Mouse (Mus musculus): ENCODE measurements around the gene Pnmal1. TPM values are rescaled to one million over a fixed set of nuclear protein-coding genes. Genes with fewer than 3 reads are reported as not detected.
A peak's percentile ranks its signal among the peaks of the same experiment; 100 is the strongest.
"Not testable (repeated sequence)": the region's sequence is repeated elsewhere in the genome, so short reads cannot be mapped to it uniquely, and the experiment has no call there.

The Pnmal1 gene
- polyA plus RNA-seq, 1 experiment from 2014 or later = 37.0 TPM

- ATAC-seq = no peak
- peaks cover 78% of the 10 kb centered on the region for H3K4me1 ChIP-seq
- H3K9me3 ChIP-seq (replicated peaks) = no peaks in the 10 kb centered on the region
- H3K27ac ChIP-seq = peak overlapping the region; percentile 80
- H3K9ac ChIP-seq = peak overlapping the region; percentile 84
- H3K27me3 ChIP-seq = peaks cover 44% of the 10 kb centered on the region
- no peaks in the 10 kb centered on the region for H3K36me3 ChIP-seq (ENCODE audit: poor library complexity, severe bottlenecking)
- peak overlapping the region; percentile 64 for H3K4me3 ChIP-seq
- 13% methylated on average over 22 of the region's 22 CpGs for WGBS
- peak overlapping the region; percentile 86 for H3K4me2 ChIP-seq
Observed at GRCm38 (mm10) chr7:16947349-16947895, 12.1 kb upstream of the Pnmal1 start.

DNA sequence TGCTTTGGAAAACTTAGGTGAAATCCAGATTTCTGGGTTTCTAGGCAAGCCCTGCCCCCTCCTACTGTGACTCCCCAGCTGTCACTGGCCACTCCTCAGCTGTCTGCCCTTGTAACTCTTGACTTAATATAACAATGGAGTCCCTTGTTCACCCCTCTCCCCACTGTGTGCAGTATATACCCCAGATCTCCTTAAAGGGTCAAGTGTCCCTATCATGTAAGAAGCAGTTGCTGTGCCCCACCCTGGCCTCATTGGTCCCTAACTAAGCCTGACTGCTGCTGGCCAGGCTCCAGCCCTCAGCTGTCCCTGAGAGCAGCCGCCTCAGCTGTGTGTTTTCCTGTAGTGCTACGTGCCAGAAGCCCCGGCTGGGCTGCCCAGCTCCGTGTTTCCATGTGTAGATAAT lies 11.5 kb upstream of the Pnmal1 start:
- H3K36me3 ChIP-seq (ENCODE audit: poor library complexity, severe bottlenecking) = no peaks in the 10 kb centered on the region
- H3K4me1 ChIP-seq = peaks cover 76% of the 10 kb centered on the region
- H3K4me2 ChIP-seq = peak overlapping the region; percentile 86
- no peaks in the 10 kb centered on the region for H3K9me3 ChIP-seq (replicated peaks)
- no peak; the same call in 1 of the 2 replicates for ATAC-seq
- peaks cover 44% of the 10 kb centered on the region for H3K27me3 ChIP-seq
- WGBS = 10% methylated on average over 4 of the region's 4 CpGs
- H3K4me3 ChIP-seq = peak overlapping the region; percentile 64
- H3K9ac ChIP-seq = peak overlapping the region; percentile 84
- peak overlapping the region; percentile 80 for H3K27ac ChIP-seq

- Histone ChIP-seq H3K36me3 (ENCODE audit: poor library complexity, severe bottlenecking) (no peaks in the 10 kb centered on the region), H3K27ac (0 out of 2 replicates have a peak overlapping the region, but pooled peaks have one; percentile 66), H3K4me1 (peaks cover 65% of the 10 kb centered on the region), H3K27me3 (peaks cover 44% of the 10 kb centered on the region), H3K4me3 (peak overlapping the region; percentile 64), H3K9me3 (replicated peaks) (no peaks in the 10 kb centered on the region), H3K4me2 (peak overlapping the region; percentile 86), H3K9ac (peak overlapping the region; percentile 84)
- no peak for ATAC-seq
- WGBS = 62% methylated on average over 8 of the region's 8 CpGs
Observed at GRCm38 (mm10) chr7:16948923-16949458, 10.5 kb upstream of the Pnmal1 start.

GRCm38 (mm10) chr7:16949908-16950841 lies 9.3 kb upstream of the Pnmal1 start:
- peak; percentile 68 for ATAC-seq
- peak overlapping the region; percentile 86 for H3K4me2 ChIP-seq
- H3K27me3 ChIP-seq = peaks cover 42% of the 10 kb centered on the region
- peak overlapping the region; percentile 66 for H3K27ac ChIP-seq
- peaks cover 57% of the 10 kb centered on the region for H3K4me1 ChIP-seq
- peak overlapping the region; percentile 28 for H3K4me3 ChIP-seq
- no peaks in the 10 kb centered on the region; the same call in 1 of the 2 replicates for H3K9me3 ChIP-seq (replicated peaks)
- no peaks in the 10 kb centered on the region for H3K36me3 ChIP-seq (ENCODE audit: poor library complexity, severe bottlenecking)
- WGBS = 12% methylated on average over 29 of the region's 29 CpGs
- peak overlapping the region; percentile 52 for H3K9ac ChIP-seq

- no peaks in the 10 kb centered on the region for H3K36me3 ChIP-seq (ENCODE audit: poor library complexity, severe bottlenecking)
- H3K4me1 ChIP-seq = peaks cover 50% of the 10 kb centered on the region
- peak overlapping the region; percentile 24; the same call in 1 of the 2 replicates for H3K4me2 ChIP-seq
- peak; percentile 61 for ATAC-seq
- H3K27ac ChIP-seq = peak overlapping the region; percentile 66; the same call in 1 of the 2 replicates
- no peak overlapping the region for H3K9ac ChIP-seq
- no peak overlapping the region for H3K4me3 ChIP-seq
- 26% methylated on average over 18 of the region's 18 CpGs for WGBS
- peaks cover 34% of the 10 kb centered on the region for H3K27me3 ChIP-seq
- no peaks in the 10 kb centered on the region; the same call in 1 of the 2 replicates for H3K9me3 ChIP-seq (replicated peaks)
Observed at GRCm38 (mm10) chr7:16950861-16951635, 8.4 kb upstream of the Pnmal1 start.

GRCm38 (mm10) chr7:16953776-16954175 lies 5.7 kb upstream of the Pnmal1 start:
- WGBS = 57% methylated on average over 2 of the region's 2 CpGs
- H3K27ac ChIP-seq; H3K9ac ChIP-seq; H3K4me2 ChIP-seq; H3K9me3 ChIP-seq (replicated peaks); ATAC-seq; H3K36me3 ChIP-seq (ENCODE audit: poor library complexity, severe bottlenecking); H3K4me3 ChIP-seq: not testable (repeated sequence)
- H3K27me3 ChIP-seq = peaks cover 10% of the 10 kb centered on the region; the same call in 1 of the 2 replicates
- H3K4me1 ChIP-seq = peaks cover 45% of the 10 kb centered on the region

GRCm38 (mm10) chr7:16955712-16956111 lies 3.8 kb upstream of the Pnmal1 start:
- 86% methylated on average over 4 of the region's 4 CpGs for WGBS

GRCm38 (mm10) chr7:16956410-16957265 lies 2.8 kb upstream of the Pnmal1 start:
- Histone ChIP-seq H3K9ac (no peak overlapping the region), H3K36me3 (ENCODE audit: poor library complexity, severe bottlenecking) (peaks cover 6% of the 10 kb centered on the region; the same call in 1 of the 2 replicates), H3K4me3 (no peak overlapping the region), H3K27ac (peak overlapping the region; percentile 87), H3K4me2 (peak overlapping the region; percentile 31), H3K4me1 (peaks cover 50% of the 10 kb centered on the region), H3K9me3 (replicated peaks) (no peaks in the 10 kb centered on the region; the same call in 1 of the 2 replicates), H3K27me3 (no peaks in the 10 kb centered on the region)
- WGBS = 45% methylated on average over 15 of the region's 15 CpGs
- peak; percentile 68 for ATAC-seq

More at GRCm38 (mm10) chr7:16955712-16956111, 3.8 kb upstream of the Pnmal1 start:
- Histone ChIP-seq H3K4me2 (no peak overlapping the region), H3K36me3 (ENCODE audit: poor library complexity, severe bottlenecking) (no peaks in the 10 kb centered on the region), H3K27ac (peak overlapping the region; percentile 16; the same call in 1 of the 2 replicates), H3K4me1 (peaks cover 45% of the 10 kb centered on the region), H3K9me3 (replicated peaks) (no peaks in the 10 kb centered on the region; the same call in 1 of the 2 replicates), H3K4me3 (no peak overlapping the region), H3K9ac (no peak overlapping the region), H3K27me3 (no peaks in the 10 kb centered on the region)
- ATAC-seq = no peak

GRCm38 (mm10) chr7:16961678-16962077 lies 2.2 kb downstream of the Pnmal1 start:
- H3K27ac ChIP-seq = no peak overlapping the region
- no peaks in the 10 kb centered on the region for H3K9me3 ChIP-seq (replicated peaks)
- H3K36me3 ChIP-seq (ENCODE audit: poor library complexity, severe bottlenecking) = peaks cover 15% of the 10 kb centered on the region
- WGBS = 90% methylated on average over 5 of the region's 5 CpGs
- peak overlapping the region; percentile 72 for H3K4me2 ChIP-seq
- H3K4me3 ChIP-seq = no peak overlapping the region
- ATAC-seq = no peak
- H3K9ac ChIP-seq = no peak overlapping the region
- peaks cover 52% of the 10 kb centered on the region for H3K4me1 ChIP-seq
- H3K27me3 ChIP-seq = no peaks in the 10 kb centered on the region

GRCm38 (mm10) chr7:16968414-16968813 lies 8.9 kb downstream of the Pnmal1 start:
- no peaks in the 10 kb centered on the region for H3K27me3 ChIP-seq
- no peak overlapping the region for H3K9ac ChIP-seq
- H3K4me2 ChIP-seq = no peak overlapping the region
- H3K9me3 ChIP-seq (replicated peaks) = 0 out of 2 replicates have a peak, but pooled peaks cover 4% of the 10 kb centered on the region
- no peak overlapping the region for H3K27ac ChIP-seq
- no peaks in the 10 kb centered on the region for H3K4me1 ChIP-seq
- ATAC-seq = no peak
- H3K36me3 ChIP-seq (ENCODE audit: poor library complexity, severe bottlenecking) = no peaks in the 10 kb centered on the region
- WGBS = 86% methylated on average over 6 of the region's 6 CpGs
- H3K4me3 ChIP-seq = no peak overlapping the region
